Mouse (Mus musculus): ENCODE results near the gene Wnt9a.

DNA sequence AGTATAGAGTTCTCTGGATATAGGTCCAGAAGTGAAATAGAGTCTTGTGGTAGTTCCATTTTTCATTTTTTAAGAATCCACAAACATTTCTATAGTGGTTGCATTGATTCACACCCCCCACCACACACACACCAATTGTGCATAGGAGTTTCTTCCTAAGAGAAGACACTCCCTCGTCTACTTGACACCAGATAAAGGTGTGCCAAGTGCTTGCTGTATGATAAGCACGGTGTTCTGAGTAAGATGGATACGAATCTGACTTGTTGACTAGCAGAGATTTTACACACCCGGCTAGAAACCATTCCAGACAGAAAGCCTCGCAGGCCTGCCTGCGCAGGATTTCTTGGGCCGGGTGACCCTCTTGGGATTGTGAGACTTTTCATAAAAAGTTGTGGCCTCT, 47.1 kb upstream of the Wnt9a start:
- TF ChIP-seq CTCF (IDR thresholded peaks at IDR 0.05; ENCODE audit: borderline replicate concordance, insufficient read depth, low read length) (no peak), POLR2A (IDR thresholded peaks at IDR 0.05; ENCODE audit: low read depth, low read length) (no peak)
